Mouse (Mus musculus) cortical plate, adult 2 months (tissue): ENCODE measurements around the gene Stk24.

ENCODE experiments used
- CTCF ChIP-seq: fragments of 200-500 bp; IDR thresholded peaks from 2 replicates; pipeline ENCODE4 v1.5.1; 2011; ENCODE audit warnings: mild to moderate bottlenecking, control low read depth, low read length; ENCODE audit not compliant: insufficient read depth; ENCODE audit errors: extremely low read depth
- POLR2A ChIP-seq: fragments of 200-500 bp; IDR thresholded peaks from 2 replicates; pipeline ENCODE4 v1.6.1; 2011; ENCODE audit warnings: mild to moderate bottlenecking, low read length, control low read depth; ENCODE audit not compliant: insufficient read depth; ENCODE audit errors: extremely low read depth

DNA sequence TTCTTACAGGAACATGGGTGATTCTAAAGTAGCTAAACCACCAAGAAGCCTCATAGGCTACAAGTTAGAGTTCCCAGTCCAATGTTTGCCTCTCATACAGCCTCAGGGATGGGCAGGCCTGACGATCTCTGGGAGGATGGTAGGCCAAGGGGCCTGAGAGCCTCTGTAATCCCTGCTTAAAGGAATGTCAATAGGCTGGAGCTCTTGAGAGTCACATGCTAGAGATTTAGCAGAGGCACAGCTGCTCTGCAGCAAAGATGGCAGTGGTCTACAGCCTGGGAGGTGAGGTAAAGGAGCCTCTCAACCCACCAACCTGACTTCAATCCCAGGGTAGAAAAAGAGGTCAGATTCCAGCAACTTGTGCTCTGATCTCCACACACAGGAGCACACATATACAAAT is 7.9 kb upstream of the Stk24 start:
- TF ChIP-seq POLR2A (no peak), CTCF (no peak)
